Mouse (Mus musculus) liver, embryonic 13.5 days (tissue): ENCODE results near the gene Med24. TPM values are rescaled to one million over a fixed set of nuclear protein-coding genes. Genes with fewer than 3 reads are reported as not detected.

Experiments
- ATAC-seq: fragments of 200-750 bp; cut with Nextera tagmentation; 2 replicates; pipeline ENCODE4 v1.8.0; 2017; ENCODE audit warnings: low read depth, mild to moderate bottlenecking, moderate number of reproducible peaks, moderate library complexity
- DNase-seq: peaks from one replicate; pipeline ENCODE4 v3.0.0; 2022
- H3K27ac ChIP-seq: fragments of 300-500 bp; sonication (generic); 2 replicates; pipeline ENCODE4 v1.5.1; 2015; ENCODE audit warnings: moderate library complexity, mild to moderate bottlenecking, inconsistent platforms
- H3K27me3 ChIP-seq: fragments of 300-500 bp; sonication (generic); 2 replicates; pipeline ENCODE4 v1.6.1; 2015; ENCODE audit warnings: mild to moderate bottlenecking, inconsistent platforms
- H3K36me3 ChIP-seq: fragments of 300-500 bp; sonication (generic); 2 replicates; pipeline ENCODE4 v1.6.1; 2015; ENCODE audit warnings: mild to moderate bottlenecking, inconsistent platforms
- H3K4me1 ChIP-seq: fragments of 300-500 bp; sonication (generic); replicated peaks from 2 replicates; pipeline ENCODE4 v1.6.1; 2015; ENCODE audit warnings: inconsistent platforms
- H3K4me2 ChIP-seq: fragments of 300-500 bp; sonication (generic); 2 replicates; pipeline ENCODE4 v1.6.1; 2015; ENCODE audit warnings: inconsistent platforms, mild to moderate bottlenecking, moderate library complexity
- H3K4me3 ChIP-seq: fragments of 300-500 bp; sonication (generic); replicated peaks from 2 replicates; pipeline ENCODE4 v1.5.1; 2015; ENCODE audit warnings: mild to moderate bottlenecking, inconsistent platforms
- H3K9ac ChIP-seq: fragments of 300-500 bp; sonication (generic); 2 replicates; pipeline ENCODE4 v1.6.1; 2015; ENCODE audit warnings: mild to moderate bottlenecking, inconsistent platforms
- H3K9me3 ChIP-seq: fragments of 300-500 bp; sonication (generic); replicated peaks from 2 replicates; pipeline ENCODE4 v1.6.1; 2016; ENCODE audit warnings: inconsistent platforms
- WGBS: fragments of 180-500 bp; shearing (Covaris S2); methylation state at CpG from one replicate; pipeline ENCODE4 v1.1.7; 2015; ENCODE audit not compliant: insufficient replicate concordance; 5-methylcytosine and 5-hydroxymethylcytosine counted together
- polyA plus RNA-seq: library from polyadenylated mRNA; unstranded; fragments of >200 nt; fragmentation: Nextera tagmentation; extraction: Ambion mirVana; gene quantifications from 2 replicates; pipeline ENCODE4 v1.2.1, GENCODE M21; 2015

Gene Med24
- polyA plus RNA-seq, 1 experiment from 2014 or later = 27.6 TPM

GRCm38 (mm10) chr11:98771131-98771530, 41.9 kb upstream of the Med24 start:
- 0 out of 2 replicates have a peak overlapping the region, but pooled peaks have one; percentile 12 for H3K9ac ChIP-seq
- 90% methylated on average over 18 of the region's 18 CpGs for WGBS
- DNase-seq (no peak), ATAC-seq (no peak)
- no peak overlapping the region for H3K4me3 ChIP-seq
- no peaks in the 10 kb centered on the region for H3K9me3 ChIP-seq
- H3K4me1 ChIP-seq = peaks cover 98% of the 10 kb centered on the region
- peak overlapping the region; percentile 78; the same call in 1 of the 2 replicates for H3K27ac ChIP-seq
- no peak overlapping the region for H3K4me2 ChIP-seq
- H3K36me3 ChIP-seq = peaks cover 16% of the 10 kb centered on the region; the same call in 1 of the 2 replicates
- H3K27me3 ChIP-seq = no peaks in the 10 kb centered on the region

- DNase-seq = no peak
- Histone ChIP-seq H3K36me3 (peaks cover 18% of the 10 kb centered on the region), H3K4me1 (peaks cover 98% of the 10 kb centered on the region), H3K27me3 (no peaks in the 10 kb centered on the region), H3K4me2 (peak overlapping the region; percentile 88; the same call in 1 of the 2 replicates), H3K9me3 (no peaks in the 10 kb centered on the region), H3K27ac (peak overlapping the region; percentile 95), H3K9ac (peak overlapping the region; percentile 79; the same call in 1 of the 2 replicates), H3K4me3 (no peak overlapping the region)
- ATAC-seq = no peak
- 86% methylated on average over 26 of the region's 26 CpGs for WGBS
Measured at GRCm38 (mm10) chr11:98770096-98770975, 41.1 kb upstream of the Med24 start.

- H3K27ac ChIP-seq = peak overlapping the region; percentile 95
- peak overlapping the region; percentile 79 for H3K9ac ChIP-seq
- no peak for DNase-seq
- no peaks in the 10 kb centered on the region for H3K9me3 ChIP-seq
- WGBS = 67% methylated on average over 25 of the region's 25 CpGs
- H3K4me3 ChIP-seq = peak overlapping the region; percentile 59
- ATAC-seq = no peak
- no peaks in the 10 kb centered on the region for H3K27me3 ChIP-seq
- H3K4me2 ChIP-seq = peak overlapping the region; percentile 88
- H3K36me3 ChIP-seq = peaks cover 28% of the 10 kb centered on the region
- peaks cover 97% of the 10 kb centered on the region for H3K4me1 ChIP-seq
Measured at GRCm38 (mm10) chr11:98769007-98769954, 40.0 kb upstream of the Med24 start.

- WGBS = 16% methylated on average over 39 of the region's 39 CpGs
- no peaks in the 10 kb centered on the region for H3K9me3 ChIP-seq
- peaks cover 94% of the 10 kb centered on the region for H3K4me1 ChIP-seq
- peak overlapping the region; percentile 79 for H3K9ac ChIP-seq
- H3K4me2 ChIP-seq = peak overlapping the region; percentile 88
- DNase-seq = peak; percentile 57
- H3K27ac ChIP-seq = peak overlapping the region; percentile 95
- H3K27me3 ChIP-seq = no peaks in the 10 kb centered on the region
- peaks cover 37% of the 10 kb centered on the region for H3K36me3 ChIP-seq
- H3K4me3 ChIP-seq = peak overlapping the region; percentile 59
- peak; percentile 76 for ATAC-seq
Measured at GRCm38 (mm10) chr11:98768127-98769006, 39.1 kb upstream of the Med24 start.

GRCm38 (mm10) chr11:98767713-98768112, 38.5 kb upstream of the Med24 start:
- H3K4me2 ChIP-seq = peak overlapping the region; percentile 88
- H3K36me3 ChIP-seq = peaks cover 43% of the 10 kb centered on the region
- no peaks in the 10 kb centered on the region for H3K27me3 ChIP-seq
- ATAC-seq (no peak), DNase-seq (no peak)
- H3K9ac ChIP-seq = peak overlapping the region; percentile 79
- peaks cover 94% of the 10 kb centered on the region for H3K4me1 ChIP-seq
- peak overlapping the region; percentile 59 for H3K4me3 ChIP-seq
- WGBS = 9% methylated on average over 4 of the region's 4 CpGs
- H3K9me3 ChIP-seq = no peaks in the 10 kb centered on the region
- H3K27ac ChIP-seq = peak overlapping the region; percentile 95

GRCm38 (mm10) chr11:98767276-98767675, 38.0 kb upstream of the Med24 start:
- H3K9ac ChIP-seq = peak overlapping the region; percentile 79
- H3K9me3 ChIP-seq = no peaks in the 10 kb centered on the region
- 4% methylated on average over 9 of the region's 9 CpGs for WGBS
- peak; percentile 74 for DNase-seq
- H3K27ac ChIP-seq = peak overlapping the region; percentile 95
- ATAC-seq = peak; percentile 65
- H3K36me3 ChIP-seq = peaks cover 48% of the 10 kb centered on the region
- peak overlapping the region; percentile 59 for H3K4me3 ChIP-seq
- no peaks in the 10 kb centered on the region for H3K27me3 ChIP-seq
- peaks cover 93% of the 10 kb centered on the region for H3K4me1 ChIP-seq
- peak overlapping the region; percentile 88 for H3K4me2 ChIP-seq

GRCm38 (mm10) chr11:98766816-98767215, 37.6 kb upstream of the Med24 start:
- H3K36me3 ChIP-seq = peaks cover 52% of the 10 kb centered on the region
- H3K9me3 ChIP-seq = no peaks in the 10 kb centered on the region
- 50% methylated on average over 5 of the region's 5 CpGs for WGBS
- ATAC-seq (no peak), DNase-seq (no peak)
- H3K9ac ChIP-seq = peak overlapping the region; percentile 79
- peak overlapping the region; percentile 88 for H3K4me2 ChIP-seq
- peaks cover 89% of the 10 kb centered on the region for H3K4me1 ChIP-seq
- no peaks in the 10 kb centered on the region for H3K27me3 ChIP-seq
- H3K4me3 ChIP-seq = peak overlapping the region; percentile 59
- H3K27ac ChIP-seq = peak overlapping the region; percentile 95

GRCm38 (mm10) chr11:98766346-98766745, 37.1 kb upstream of the Med24 start:
- H3K27me3 ChIP-seq = no peaks in the 10 kb centered on the region
- WGBS = 33% methylated on average over 1 of the region's 2 CpGs
- H3K4me2 ChIP-seq = 0 out of 2 replicates have a peak overlapping the region, but pooled peaks have one; percentile 88
- no peak overlapping the region for H3K9ac ChIP-seq
- peaks cover 86% of the 10 kb centered on the region for H3K4me1 ChIP-seq
- H3K27ac ChIP-seq = peak overlapping the region; percentile 95
- ATAC-seq = no peak
- DNase-seq = no peak
- no peak overlapping the region for H3K4me3 ChIP-seq
- H3K9me3 ChIP-seq = no peaks in the 10 kb centered on the region
- H3K36me3 ChIP-seq = peaks cover 57% of the 10 kb centered on the region

- Histone ChIP-seq H3K4me2 (no peak overlapping the region), H3K9me3 (no peaks in the 10 kb centered on the region), H3K27ac (peak overlapping the region; percentile 66), H3K36me3 (peaks cover 62% of the 10 kb centered on the region), H3K4me1 (peaks cover 81% of the 10 kb centered on the region), H3K27me3 (no peaks in the 10 kb centered on the region), H3K4me3 (no peak overlapping the region), H3K9ac (peak overlapping the region; percentile 52; the same call in 1 of the 2 replicates)
- no peak for ATAC-seq
- 48% methylated on average over 9 of the region's 9 CpGs for WGBS
- DNase-seq = no peak
Measured at GRCm38 (mm10) chr11:98765421-98766309, 36.4 kb upstream of the Med24 start.

GRCm38 (mm10) chr11:98764746-98765145, 35.5 kb upstream of the Med24 start:
- H3K4me3 ChIP-seq = no peak overlapping the region
- H3K4me2 ChIP-seq = no peak overlapping the region
- no peak overlapping the region for H3K9ac ChIP-seq
- H3K9me3 ChIP-seq = no peaks in the 10 kb centered on the region
- ATAC-seq = no peak
- H3K27ac ChIP-seq = peak overlapping the region; percentile 66; the same call in 1 of the 2 replicates
- peaks cover 72% of the 10 kb centered on the region for H3K4me1 ChIP-seq
- H3K36me3 ChIP-seq = peaks cover 62% of the 10 kb centered on the region
- DNase-seq = no peak
- no peaks in the 10 kb centered on the region for H3K27me3 ChIP-seq
